Mouse (Mus musculus) heart, embryonic 15.5 days (tissue): ENCODE measurements around the gene Fgf11. TPM values are rescaled to one million over a fixed set of nuclear protein-coding genes. Genes with fewer than 3 reads are reported as not detected.

ENCODE experiments used
- ATAC-seq: fragments of 200-750 bp; cut with Nextera tagmentation; replicated peaks from 2 replicates; pipeline ENCODE4 v1.8.0; 2017; ENCODE audit warnings: low read depth, moderate TSS enrichment; ENCODE audit not compliant: insufficient number of reproducible peaks, insufficient read depth, low FRiP score
- H3K27ac ChIP-seq: fragments of 300-500 bp; sonication (generic); 2 replicates; pipeline ENCODE4 v1.5.1; 2015; ENCODE audit warnings: mild to moderate bottlenecking, inconsistent platforms
- H3K27me3 ChIP-seq: fragments of 300-500 bp; sonication (generic); 2 replicates; pipeline ENCODE4 v1.6.1; 2015; ENCODE audit warnings: inconsistent platforms
- H3K36me3 ChIP-seq: fragments of 300-500 bp; sonication (generic); 2 replicates; pipeline ENCODE4 v1.6.1; 2015; ENCODE audit warnings: mild to moderate bottlenecking, inconsistent platforms
- H3K4me1 ChIP-seq: fragments of 300-500 bp; sonication (generic); replicated peaks from 2 replicates; pipeline ENCODE4 v1.6.1; 2015; ENCODE audit warnings: inconsistent platforms
- H3K4me2 ChIP-seq: fragments of 300-500 bp; sonication (generic); 2 replicates; pipeline ENCODE4 v1.6.1; 2015; ENCODE audit warnings: inconsistent platforms, mild to moderate bottlenecking, moderate library complexity
- H3K4me3 ChIP-seq: fragments of 300-500 bp; sonication (generic); 2 replicates; pipeline ENCODE4 v1.5.1; 2015; ENCODE audit warnings: mild to moderate bottlenecking, inconsistent platforms
- H3K9ac ChIP-seq: fragments of 300-500 bp; sonication (generic); 2 replicates; pipeline ENCODE4 v1.6.1; 2015; ENCODE audit warnings: mild to moderate bottlenecking, inconsistent platforms
- H3K9me3 ChIP-seq: fragments of 300-500 bp; sonication (generic); replicated peaks from 2 replicates; pipeline ENCODE4 v1.6.1; 2016; ENCODE audit warnings: inconsistent platforms
- WGBS: fragments of 180-500 bp; shearing (Covaris S2); methylation state at CpG from one replicate; pipeline ENCODE4 v1.1.7; 2015; ENCODE audit warnings: mixed read lengths; 5-methylcytosine and 5-hydroxymethylcytosine counted together
- polyA plus RNA-seq: library from polyadenylated mRNA; unstranded; fragments of >200 nt; fragmentation: Nextera tagmentation; extraction: Ambion mirVana; gene quantifications from 2 replicates; pipeline ENCODE4 v1.2.1, GENCODE M21; 2015

The Fgf11 gene
- polyA plus RNA-seq, 1 experiment from 2014 or later = 1.8 TPM

- no peaks in the 10 kb centered on the region for H3K4me1 ChIP-seq
- H3K9me3 ChIP-seq = no peaks in the 10 kb centered on the region
- no peak within 1 kb of the TSS for H3K4me3 ChIP-seq
- no peak for ATAC-seq
- no peak within 1 kb of the TSS for H3K9ac ChIP-seq
- no peaks in the 10 kb centered on the region for H3K36me3 ChIP-seq
- 57% methylated on average over 10 of the region's 10 CpGs for WGBS
- H3K27ac ChIP-seq = no peak within 1 kb of the TSS
- H3K4me2 ChIP-seq = no peak within 1 kb of the TSS
- H3K27me3 ChIP-seq = 0 out of 2 replicates have a peak, but pooled peaks cover 3% of the 10 kb centered on the region
Observed at GRCm38 (mm10) chr11:69815155-69815554, 13.5 kb upstream of the Fgf11 start, which contains the start of gene Gm39566. TSS of gene Gm39566 (minus strand) at chr11:69815298.

- Histone ChIP-seq H3K27ac (no peak overlapping the region), H3K36me3 (no peaks in the 10 kb centered on the region), H3K4me3 (no peak overlapping the region), H3K9ac (no peak overlapping the region), H3K4me1 (no peaks in the 10 kb centered on the region), H3K27me3 (peaks cover 11% of the 10 kb centered on the region), H3K4me2 (no peak overlapping the region), H3K9me3 (no peaks in the 10 kb centered on the region)
- ATAC-seq = no peak
Observed at GRCm38 (mm10) chr11:69810280-69810679, 8.6 kb upstream of the Fgf11 start.

GRCm38 (mm10) chr11:69807641-69808040 lies 6.0 kb upstream of the Fgf11 start:
- Histone ChIP-seq H3K27ac (no peak overlapping the region), H3K4me1 (peaks cover 25% of the 10 kb centered on the region), H3K9me3 (no peaks in the 10 kb centered on the region), H3K4me3 (no peak overlapping the region), H3K36me3 (no peaks in the 10 kb centered on the region), H3K4me2 (no peak overlapping the region), H3K9ac (no peak overlapping the region), H3K27me3 (peaks cover 19% of the 10 kb centered on the region)
- ATAC-seq = no peak
- 75% methylated on average over 2 of the region's 2 CpGs for WGBS

GRCm38 (mm10) chr11:69806378-69806777 lies 4.7 kb upstream of the Fgf11 start:
- WGBS = 73% methylated on average over 4 of the region's 4 CpGs
- Histone ChIP-seq H3K27me3 (peaks cover 24% of the 10 kb centered on the region), H3K4me2 (no peak overlapping the region), H3K36me3 (no peaks in the 10 kb centered on the region), H3K4me3 (no peak overlapping the region), H3K4me1 (peaks cover 38% of the 10 kb centered on the region), H3K27ac (no peak overlapping the region), H3K9ac (no peak overlapping the region), H3K9me3 (no peaks in the 10 kb centered on the region)
- ATAC-seq = no peak

GRCm38 (mm10) chr11:69804972-69805909 lies 3.6 kb upstream of the Fgf11 start, which contains the start of gene Tmem102:
TSS of gene Tmem102 (minus strand) at chr11:69805624.
- no peak for ATAC-seq

GRCm38 (mm10) chr11:69804652-69804940 lies 2.9 kb upstream of the Fgf11 start:
- 12% methylated on average over 12 of the region's 12 CpGs for WGBS
- peak overlapping the region; percentile 62; the same call in 1 of the 2 replicates for H3K9ac ChIP-seq
- H3K27ac ChIP-seq = no peak overlapping the region
- peak overlapping the region; percentile 97 for H3K4me2 ChIP-seq
- H3K4me3 ChIP-seq = peak overlapping the region; percentile 62
- H3K4me1 ChIP-seq = peaks cover 55% of the 10 kb centered on the region
- ATAC-seq = no peak
- no peaks in the 10 kb centered on the region for H3K36me3 ChIP-seq
- peaks cover 27% of the 10 kb centered on the region for H3K27me3 ChIP-seq
- H3K9me3 ChIP-seq = no peaks in the 10 kb centered on the region

More at GRCm38 (mm10) chr11:69804972-69805909, 3.6 kb upstream of the Fgf11 start, which contains the start of gene Tmem102:
- H3K9me3 ChIP-seq = no peaks in the 10 kb centered on the region
- no peak within 1 kb of the TSS for H3K27ac ChIP-seq
- peak within 1 kb of the TSS; percentile 62; the same call in 1 of the 2 replicates for H3K9ac ChIP-seq
- no peaks in the 10 kb centered on the region for H3K36me3 ChIP-seq
- peak within 1 kb of the TSS; percentile 97 for H3K4me2 ChIP-seq
- peaks cover 49% of the 10 kb centered on the region for H3K4me1 ChIP-seq
- H3K4me3 ChIP-seq = peak within 1 kb of the TSS; percentile 62
- H3K27me3 ChIP-seq = peaks cover 25% of the 10 kb centered on the region
- WGBS = 13% methylated on average over 29 of the region's 29 CpGs

- H3K9me3 ChIP-seq = no peaks in the 10 kb centered on the region
- H3K4me2 ChIP-seq = peak overlapping the region; percentile 97
- peaks cover 27% of the 10 kb centered on the region for H3K27me3 ChIP-seq
- H3K4me3 ChIP-seq = peak overlapping the region; percentile 62
- WGBS = under 1% methylated on average over 60 of the region's 60 CpGs
- no peaks in the 10 kb centered on the region for H3K36me3 ChIP-seq
- H3K4me1 ChIP-seq = peaks cover 60% of the 10 kb centered on the region
- ATAC-seq = peak; percentile 63
- no peak overlapping the region for H3K27ac ChIP-seq
- H3K9ac ChIP-seq = peak overlapping the region; percentile 62
Observed at GRCm38 (mm10) chr11:69803786-69804651, 2.4 kb upstream of the Fgf11 start.

GRCm38 (mm10) chr11:69803328-69803727 lies 1.7 kb upstream of the Fgf11 start:
- Histone ChIP-seq H3K4me1 (peaks cover 63% of the 10 kb centered on the region), H3K4me3 (peak overlapping the region; percentile 62), H3K27me3 (peaks cover 27% of the 10 kb centered on the region), H3K9ac (peak overlapping the region; percentile 62), H3K9me3 (no peaks in the 10 kb centered on the region), H3K36me3 (no peaks in the 10 kb centered on the region), H3K4me2 (peak overlapping the region; percentile 97), H3K27ac (no peak overlapping the region)
- WGBS = 1% methylated on average over 12 of the region's 12 CpGs
- ATAC-seq = no peak

- H3K36me3 ChIP-seq = no peaks in the 10 kb centered on the region
- WGBS = under 1% methylated on average over 32 of the region's 33 CpGs
- H3K9me3 ChIP-seq = no peaks in the 10 kb centered on the region
- H3K4me1 ChIP-seq = peaks cover 63% of the 10 kb centered on the region
- H3K9ac ChIP-seq = peak overlapping the region; percentile 62
- ATAC-seq = peak; percentile 39
- H3K4me2 ChIP-seq = peak overlapping the region; percentile 97
- peak overlapping the region; percentile 53 for H3K27ac ChIP-seq
- H3K27me3 ChIP-seq = peaks cover 30% of the 10 kb centered on the region
- peak overlapping the region; percentile 62 for H3K4me3 ChIP-seq
Observed at GRCm38 (mm10) chr11:69802648-69803105, 1.0 kb upstream of the Fgf11 start.

- Histone ChIP-seq H3K4me1 (peaks cover 70% of the 10 kb centered on the region), H3K9me3 (no peaks in the 10 kb centered on the region), H3K4me2 (peak overlapping the region; percentile 97), H3K9ac (peak overlapping the region; percentile 57), H3K27ac (peak overlapping the region; percentile 72), H3K4me3 (peak overlapping the region; percentile 62), H3K36me3 (no peaks in the 10 kb centered on the region), H3K27me3 (peaks cover 25% of the 10 kb centered on the region)
- ATAC-seq = peak; percentile 29
- under 1% methylated on average over 36 of the region's 36 CpGs for WGBS
Observed at GRCm38 (mm10) chr11:69800392-69801197, 1.1 kb downstream of the Fgf11 start.
